Mouse (Mus musculus) hindlimb bud, embryonic 11.5 days (tissue): ENCODE results near the gene Tbc1d7.

Experiments
- DNase-seq: peaks from one replicate; pipeline ENCODE4 v3.0.0-alpha.2; 2012; ENCODE audit warnings: low read depth, low spot score; ENCODE audit errors: extremely low spot score

Tbc1d7 gene

GRCm38 (mm10) chr13:43144720-43145418, 26.4 kb downstream of the Tbc1d7 start:
- no peak for DNase-seq

GRCm38 (mm10) chr13:43134468-43134867, 36.8 kb downstream of the Tbc1d7 start:
- DNase-seq = no peak

- DNase-seq = no peak
Observed at GRCm38 (mm10) chr13:43133400-43133799, 37.9 kb downstream of the Tbc1d7 start.

DNA sequence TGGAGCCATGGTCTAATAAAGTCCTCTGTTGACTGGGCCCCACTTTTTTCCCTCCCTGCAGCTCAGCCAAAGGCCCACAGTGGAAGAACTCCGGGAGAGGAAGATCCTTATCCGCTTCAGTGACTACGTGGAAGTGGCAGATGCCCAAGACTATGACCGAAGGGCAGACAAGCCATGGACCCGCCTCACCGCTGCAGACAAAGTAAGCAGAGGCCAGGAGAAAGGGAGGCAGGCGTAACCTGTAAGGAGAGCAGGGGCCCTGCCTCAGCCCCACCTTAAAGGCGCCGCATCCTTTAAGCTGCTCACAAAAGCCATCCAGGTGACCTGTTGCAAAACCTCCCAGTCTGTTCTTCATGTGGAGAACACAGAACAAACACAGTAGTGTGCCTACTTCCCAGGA, 38.4 kb downstream of the Tbc1d7 start:
- DNase-seq = no peak

DNA sequence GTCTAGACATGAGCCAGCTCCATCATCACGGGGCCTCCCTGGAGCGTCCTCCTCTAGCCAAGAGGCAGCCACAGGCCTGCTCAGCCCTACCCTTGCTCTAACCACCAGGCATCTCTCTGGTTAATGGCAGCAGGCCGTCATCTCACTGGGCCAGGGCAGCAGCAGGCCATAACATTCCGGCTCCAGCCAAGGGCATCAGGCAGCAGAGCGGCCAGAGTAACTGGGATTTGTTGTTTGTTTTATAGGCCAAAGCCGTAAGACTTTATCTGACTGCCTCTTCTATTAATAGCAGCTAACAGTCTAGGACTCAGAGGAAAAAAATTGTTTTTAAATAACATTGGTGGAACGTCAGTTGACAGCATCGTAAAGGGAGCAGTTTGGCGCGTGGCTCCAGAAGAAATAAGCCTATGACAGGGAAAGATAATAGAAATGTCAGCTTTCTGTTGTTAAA, 39.5 kb downstream of the Tbc1d7 start:
- no peak for DNase-seq

DNA sequence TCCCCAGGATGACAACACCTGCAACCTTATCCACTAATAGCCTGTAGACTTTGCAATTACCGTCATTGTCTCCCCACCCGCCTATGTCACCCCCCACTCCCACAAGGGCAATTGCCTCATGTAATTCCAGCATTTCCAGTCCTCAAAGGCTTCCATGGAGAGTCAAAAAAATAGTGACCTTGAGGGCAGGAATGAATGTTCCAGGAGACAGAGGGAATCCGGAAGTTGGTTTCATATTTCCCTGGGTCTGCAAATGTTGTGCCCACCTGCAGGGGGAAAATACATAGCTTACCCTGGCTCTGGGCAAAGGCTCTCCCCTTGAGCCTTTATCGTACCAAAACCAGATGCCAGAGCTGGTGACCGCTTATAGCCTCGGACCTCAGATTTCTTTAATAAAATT, 41.1 kb downstream of the Tbc1d7 start:
- no peak for DNase-seq

GRCm38 (mm10) chr13:43124683-43125074, 46.6 kb downstream of the Tbc1d7 start:
- DNase-seq = no peak

DNA sequence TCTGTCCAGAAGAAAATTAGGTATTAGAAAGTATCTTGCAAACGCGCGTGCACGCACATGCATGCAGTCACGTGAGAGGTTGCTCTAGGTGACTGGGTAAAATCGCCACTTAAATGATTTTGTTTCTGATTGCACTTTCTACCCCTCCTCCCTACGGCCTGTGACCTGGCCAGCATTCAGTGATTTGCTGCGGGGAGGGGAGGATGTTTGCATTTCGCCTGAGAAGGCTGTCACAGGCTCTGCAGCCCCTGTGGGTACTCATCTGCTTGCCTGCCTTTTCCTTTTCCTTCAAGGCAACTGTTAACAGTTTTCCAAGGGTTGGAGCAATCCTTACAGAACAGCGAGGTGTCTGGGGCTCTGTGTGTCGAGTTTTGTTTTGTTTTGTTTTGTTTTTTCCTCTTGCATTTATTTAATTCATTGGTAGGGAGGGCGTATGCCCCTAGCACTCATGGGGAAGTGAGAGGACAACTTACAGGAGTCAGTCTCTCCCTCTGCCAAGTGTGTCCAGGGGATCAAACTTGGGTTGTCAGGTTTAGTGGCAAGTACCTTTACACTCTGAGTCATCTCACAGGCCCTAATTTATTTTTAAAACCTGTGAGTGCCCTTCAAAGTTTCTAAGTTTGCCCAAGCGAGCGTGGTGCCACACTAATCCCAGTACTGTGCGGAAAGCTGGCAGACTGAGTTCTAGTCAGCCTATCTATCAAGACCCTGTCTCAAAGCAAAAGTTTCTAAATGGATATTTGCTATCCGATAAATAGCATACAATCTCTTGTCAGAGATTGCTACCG, 47.2 kb downstream of the Tbc1d7 start:
- no peak for DNase-seq

GRCm38 (mm10) chr13:43122306-43123070, 48.8 kb downstream of the Tbc1d7 start:
- DNase-seq = no peak

GRCm38 (mm10) chr13:43113141-43113540, 58.2 kb downstream of the Tbc1d7 start:
- DNase-seq = no peak

GRCm38 (mm10) chr13:43112707-43113106, 58.6 kb downstream of the Tbc1d7 start:
- DNase-seq = no peak

- DNase-seq = no peak
Observed at GRCm38 (mm10) chr13:43112280-43112679, 59.0 kb downstream of the Tbc1d7 start.

DNA sequence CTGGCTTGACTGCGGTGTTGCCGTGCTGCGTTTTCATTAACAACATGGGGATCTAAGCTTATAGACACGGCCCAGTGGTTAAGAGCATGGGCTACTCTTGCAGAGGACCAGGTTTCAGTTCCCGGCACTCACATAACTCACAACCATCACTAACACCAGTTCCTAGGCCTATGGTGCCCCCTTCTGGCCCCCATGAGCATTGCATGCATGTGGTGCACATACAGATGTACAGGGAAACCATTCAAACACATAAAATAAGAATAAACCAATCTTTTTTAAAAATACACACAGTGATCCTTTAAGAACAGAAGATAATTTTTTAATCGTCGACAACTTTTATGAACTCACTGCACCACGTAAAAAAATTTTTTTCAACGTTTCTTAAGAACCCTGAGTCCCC, 66.8 kb downstream of the Tbc1d7 start:
- DNase-seq = no peak

DNA sequence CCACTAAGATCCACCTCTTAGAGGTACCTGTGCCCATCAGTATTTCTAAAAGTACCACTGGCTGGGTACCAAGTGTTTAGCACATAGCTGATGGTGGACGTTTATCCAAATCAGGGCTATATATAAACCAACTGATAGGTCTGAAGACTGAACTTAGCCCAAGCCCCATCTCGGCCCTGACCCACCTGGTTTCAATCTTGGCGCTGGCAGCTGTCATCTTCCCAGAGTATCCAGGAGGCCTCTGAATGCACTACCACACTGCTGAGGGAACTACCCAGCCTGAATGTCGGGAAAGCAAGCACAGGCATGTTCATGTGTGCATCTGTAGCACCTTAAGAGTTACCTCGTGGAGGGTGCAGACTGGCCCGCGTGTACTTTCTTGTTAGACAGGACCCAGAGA, 68.4 kb downstream of the Tbc1d7 start:
- no peak for DNase-seq
